Mouse (Mus musculus) cerebellum, adult 11-12 months (tissue): ENCODE results near the gene Ddx55.
"Not testable (repeated sequence)": the region's sequence is repeated elsewhere in the genome, so short reads cannot be mapped to it uniquely, and the experiment has no call there.

Experiments
- DNase-seq: peaks from one replicate; pipeline ENCODE4 v3.0.0; 2022

Gene Ddx55

GRCm38 (mm10) chr5:124539905-124540304, 12.8 kb upstream of the Ddx55 start:
- DNase-seq = no peak

GRCm38 (mm10) chr5:124540383-124540786, 12.3 kb upstream of the Ddx55 start, which contains the start of gene Tmed2:
Gene Tmed2, plus strand, starts transcription at chr5:124540695.
- peak; percentile 98 for DNase-seq

- DNase-seq = peak; percentile 67
Observed at GRCm38 (mm10) chr5:124540905-124541601, 11.6 kb upstream of the Ddx55 start.

- no peak for DNase-seq
Observed at GRCm38 (mm10) chr5:124541602-124541973, 11.1 kb upstream of the Ddx55 start.

GRCm38 (mm10) chr5:124550737-124551136, 1.9 kb upstream of the Ddx55 start:
- DNase-seq = not testable (repeated sequence)

- not testable (repeated sequence) for DNase-seq
Observed at GRCm38 (mm10) chr5:124551349-124552093, 1.1 kb upstream of the Ddx55 start.

- DNase-seq = no peak
Observed at GRCm38 (mm10) chr5:124552094-124552472, 581 bp upstream of the Ddx55 start.

- DNase-seq = no peak
Observed at GRCm38 (mm10) chr5:124553607-124554006, 943 bp downstream of the Ddx55 start.

GRCm38 (mm10) chr5:124555145-124555544, 2.5 kb downstream of the Ddx55 start:
- no peak for DNase-seq

- peak; percentile 84 for DNase-seq
Observed at GRCm38 (mm10) chr5:124571068-124571467, 18.4 kb downstream of the Ddx55 start.

GRCm38 (mm10) chr5:124575467-124575866, 22.8 kb downstream of the Ddx55 start:
- no peak for DNase-seq

- peak; percentile 89 for DNase-seq
Observed at GRCm38 (mm10) chr5:124578633-124579317, 26.1 kb downstream of the Ddx55 start, which contains the start of the genes Eif2b1 and Gtf2h3. Gene Eif2b1, minus strand, starts transcription at chr5:124579131. Gene Gtf2h3, plus strand, starts transcription at chr5:124579140.

GRCm38 (mm10) chr5:124582515-124582914, 29.9 kb downstream of the Ddx55 start:
- no peak for DNase-seq

GRCm38 (mm10) chr5:124592768-124593167, 40.1 kb downstream of the Ddx55 start:
- DNase-seq = no peak

GRCm38 (mm10) chr5:124598224-124599174, 45.8 kb downstream of the Ddx55 start:
- DNase-seq = peak; percentile 95

- DNase-seq = not testable (repeated sequence)
Observed at GRCm38 (mm10) chr5:124599726-124600125, 47.1 kb downstream of the Ddx55 start.

GRCm38 (mm10) chr5:124602349-124602748, 49.7 kb downstream of the Ddx55 start:
- no peak for DNase-seq

GRCm38 (mm10) chr5:124604296-124604695, 51.6 kb downstream of the Ddx55 start:
- DNase-seq = no peak

GRCm38 (mm10) chr5:124605041-124605622, 52.5 kb downstream of the Ddx55 start:
- DNase-seq = no peak

GRCm38 (mm10) chr5:124610965-124611364, 58.3 kb downstream of the Ddx55 start:
- DNase-seq = no peak

GRCm38 (mm10) chr5:124614709-124615108, 62.0 kb downstream of the Ddx55 start:
- DNase-seq = no peak

GRCm38 (mm10) chr5:124618711-124619110, 66.0 kb downstream of the Ddx55 start:
- DNase-seq = no peak
